In the genomic region with DNA sequence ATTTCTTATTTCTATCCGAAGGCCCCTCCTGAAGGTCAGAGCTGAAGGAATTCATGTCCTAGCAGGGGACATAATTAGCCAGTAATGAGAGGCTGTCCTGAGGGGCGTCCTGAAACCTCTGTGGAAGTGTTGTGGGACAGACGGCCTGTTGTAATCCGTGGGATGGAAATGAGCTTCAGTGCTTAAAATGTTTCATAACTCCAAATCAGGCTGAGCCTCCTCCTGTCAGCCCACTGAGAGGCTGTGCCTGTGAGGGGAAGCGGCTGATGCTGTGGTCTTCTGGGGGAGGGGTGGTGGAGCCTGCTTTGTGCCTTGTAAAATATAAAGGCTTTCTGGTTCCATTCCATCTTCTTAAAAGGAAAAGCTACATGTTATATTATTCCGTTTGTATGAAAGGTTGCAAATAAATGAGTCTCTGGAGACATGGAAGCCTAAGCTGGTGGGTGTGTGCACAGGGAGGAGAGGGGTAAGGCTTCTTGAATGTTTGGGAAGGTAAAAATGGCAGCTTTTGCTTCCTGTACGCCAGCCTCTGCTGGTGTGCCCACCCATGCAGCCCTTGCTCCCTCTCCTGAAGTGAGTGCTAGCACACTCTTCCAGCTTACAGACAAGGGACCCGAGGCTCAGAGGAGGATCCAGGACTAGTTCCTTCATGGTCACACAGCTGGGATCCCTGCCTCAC, we compare ENCODE assay signal across 13 mouse cellular contexts.
A peak's percentile ranks its signal among the peaks of the same experiment; 100 is the strongest.
DNase-seq lines count a peak whose midpoint lies in the region; ATAC-seq lines count a peak whose summit lies in the region.
"Had no signal": no experiment of that assay in that cellular context is flagged by ENCODE, and none has a peak within 500 bp of the region (broad histone marks: within the 10 kb centered on the region; RNA-seq: fewer than 3 reads in every experiment).

No protein-coding gene starts in this region.

- intact Hi-C loops in left cerebral cortex, postnatal 36 days (cut with DNase I), result no loop called here

- H3K9me3 ChIP-seq in heart, embryonic 13.5 days, result no peaks in the 10 kb centered on the region
- no peaks in the 10 kb centered on the region for H3K9me3 ChIP-seq in heart, embryonic 12.5 days (replicated peaks)
- H3K9me3 ChIP-seq in midbrain, embryonic 10.5 days (replicated peaks), result no peaks in the 10 kb centered on the region
- H3K9me3 ChIP-seq in midbrain, embryonic 14.5 days (ENCODE audit: control insufficient read depth, low read length), result no peaks in the 10 kb centered on the region
- no peaks in the 10 kb centered on the region for H3K9me3 ChIP-seq in stomach, embryonic 15.5 days
- no peaks in the 10 kb centered on the region for H3K9me3 ChIP-seq in hindbrain, embryonic 11.5 days (ENCODE audit: control insufficient read depth, low read length)
- H3K9me3 ChIP-seq: embryonic facial prominence, embryonic 15.5 days; limb, embryonic 12.5 days; neural tube, embryonic 12.5 days had no signal

- H3K36me3 ChIP-seq in heart, embryonic 13.5 days, result no peaks in the 10 kb centered on the region
- H3K36me3 ChIP-seq in heart, embryonic 12.5 days, result no peaks in the 10 kb centered on the region
- no peaks in the 10 kb centered on the region for H3K36me3 ChIP-seq in midbrain, embryonic 10.5 days
- H3K36me3 ChIP-seq in midbrain, embryonic 14.5 days (ENCODE audit: control insufficient read depth, insufficient read depth, low read length), result no peaks in the 10 kb centered on the region
- H3K36me3 ChIP-seq in stomach, embryonic 15.5 days, result no peaks in the 10 kb centered on the region
- no peaks in the 10 kb centered on the region for H3K36me3 ChIP-seq in hindbrain, embryonic 11.5 days (ENCODE audit: control insufficient read depth, insufficient read depth, low read length)
- H3K36me3 ChIP-seq: embryonic facial prominence, embryonic 15.5 days; limb, embryonic 12.5 days; neural tube, embryonic 12.5 days had no signal

- 0 out of 2 replicates have a peak overlapping the region, but pooled peaks have one; percentile 12 for H3K9ac ChIP-seq in heart, embryonic 13.5 days
- no peak overlapping the region for H3K9ac ChIP-seq in heart, embryonic 12.5 days
- H3K9ac ChIP-seq in midbrain, embryonic 14.5 days (replicated peaks; ENCODE audit: low read length), result no peak overlapping the region
- H3K9ac ChIP-seq in stomach, embryonic 15.5 days, result no peak overlapping the region
- no peak overlapping the region for H3K9ac ChIP-seq in hindbrain, embryonic 11.5 days (ENCODE audit: low read depth, low read length)
- H3K9ac ChIP-seq: embryonic facial prominence, embryonic 15.5 days; limb, embryonic 12.5 days; neural tube, embryonic 12.5 days had no signal

- DNase-seq in midbrain, embryonic 10.5 days (ENCODE audit: low spot score), result no peak
- DNase-seq in midbrain, embryonic 14.5 days, result no peak
- DNase-seq in left cerebral cortex, postnatal 36 days (ENCODE audit: low spot score in 2 of 2), result peak; percentile 52 to 66
- DNase-seq in gastrocnemius, adult 18-20 months (ENCODE audit: low spot score), result no peak
- DNase-seq in hindbrain, embryonic 11.5 days (ENCODE audit: low spot score), result no peak
- DNase-seq: heart, adult 2 months had no signal

- no peak overlapping the region for H3K4me2 ChIP-seq in heart, embryonic 13.5 days
- H3K4me2 ChIP-seq in heart, embryonic 12.5 days, result no peak overlapping the region
- H3K4me2 ChIP-seq in midbrain, embryonic 14.5 days (ENCODE audit: low read length), result no peak overlapping the region
- no peak overlapping the region for H3K4me2 ChIP-seq in stomach, embryonic 15.5 days
- H3K4me2 ChIP-seq in hindbrain, embryonic 11.5 days (replicated peaks; ENCODE audit: low read depth, low read length), result no peak overlapping the region
- H3K4me2 ChIP-seq: embryonic facial prominence, embryonic 15.5 days; limb, embryonic 12.5 days; neural tube, embryonic 12.5 days had no signal

- no peak for ATAC-seq in heart, embryonic 13.5 days (ENCODE audit: extremely low read depth, insufficient number of reproducible peaks, low FRiP score, low TSS enrichment)
- no peak for ATAC-seq in heart, embryonic 12.5 days (ENCODE audit: insufficient number of reproducible peaks, low FRiP score)
- no peak for ATAC-seq in midbrain, embryonic 14.5 days (ENCODE audit: low FRiP score, low TSS enrichment)
- ATAC-seq in stomach, embryonic 15.5 days (ENCODE audit: insufficient read depth, low FRiP score, low read depth), result 0 out of 2 replicates have a peak, but pooled peaks have one; percentile 11
- ATAC-seq in hindbrain, embryonic 11.5 days (ENCODE audit: low FRiP score), result no peak
- ATAC-seq: inflammation-experienced regulatory T-cells, adult 6 months had no signal

- H3K27ac ChIP-seq in heart, embryonic 13.5 days (replicated peaks), result no peak overlapping the region
- no peak overlapping the region for H3K27ac ChIP-seq in heart, embryonic 12.5 days (ENCODE audit: poor library complexity, severe bottlenecking)
- H3K27ac ChIP-seq in midbrain, embryonic 10.5 days (replicated peaks), result 0 out of 2 replicates have a peak overlapping the region, but pooled peaks have one; percentile 42
- no peak overlapping the region for H3K27ac ChIP-seq in midbrain, embryonic 14.5 days (replicated peaks; ENCODE audit: low read depth, low read length)
- 0 out of 2 replicates have a peak overlapping the region, but pooled peaks have one; percentile 11 for H3K27ac ChIP-seq in stomach, embryonic 15.5 days
- H3K27ac ChIP-seq in hindbrain, embryonic 11.5 days (ENCODE audit: low read depth, low read length), result no peak overlapping the region
- H3K27ac ChIP-seq: embryonic facial prominence, embryonic 15.5 days; heart, adult 2 months; limb, embryonic 12.5 days; neural tube, embryonic 12.5 days had no signal

- H3K27me3 ChIP-seq in heart, embryonic 13.5 days (replicated peaks), result no peaks in the 10 kb centered on the region
- H3K27me3 ChIP-seq in heart, embryonic 12.5 days (replicated peaks), result no peaks in the 10 kb centered on the region
- no peaks in the 10 kb centered on the region for H3K27me3 ChIP-seq in midbrain, embryonic 10.5 days (ENCODE audit: low read depth, poor library complexity, severe bottlenecking)
- no peaks in the 10 kb centered on the region for H3K27me3 ChIP-seq in midbrain, embryonic 14.5 days (ENCODE audit: control insufficient read depth, insufficient read depth, low read length)
- no peaks in the 10 kb centered on the region for H3K27me3 ChIP-seq in stomach, embryonic 15.5 days (replicated peaks)
- no peaks in the 10 kb centered on the region for H3K27me3 ChIP-seq in hindbrain, embryonic 11.5 days (ENCODE audit: control insufficient read depth, insufficient read depth, low read length)
- H3K27me3 ChIP-seq: embryonic facial prominence, embryonic 15.5 days; limb, embryonic 12.5 days; neural tube, embryonic 12.5 days had no signal

- peaks cover 36% of the 10 kb centered on the region for H3K4me1 ChIP-seq in heart, embryonic 13.5 days
- H3K4me1 ChIP-seq in heart, embryonic 12.5 days (replicated peaks), result peaks cover 23% of the 10 kb centered on the region
- peaks cover 10% of the 10 kb centered on the region; the same call in 1 of the 2 replicates for H3K4me1 ChIP-seq in midbrain, embryonic 10.5 days
- 0 out of 2 replicates have a peak, but pooled peaks cover 7% of the 10 kb centered on the region for H3K4me1 ChIP-seq in midbrain, embryonic 14.5 days (ENCODE audit: control insufficient read depth, insufficient read depth, low read length)
- peaks cover 5% of the 10 kb centered on the region; the same call in 1 of the 2 replicates for H3K4me1 ChIP-seq in stomach, embryonic 15.5 days
- H3K4me1 ChIP-seq in hindbrain, embryonic 11.5 days (replicated peaks; ENCODE audit: control insufficient read depth, insufficient read depth, low read length), result no peaks in the 10 kb centered on the region
- H3K4me1 ChIP-seq: neural tube, embryonic 12.5 days had no signal

- WGBS in heart, embryonic 13.5 days, result 47% methylated on average over 8 of the region's 8 CpGs
- 44% methylated on average over 8 of the region's 8 CpGs for WGBS in heart, embryonic 12.5 days
- WGBS in midbrain, embryonic 10.5 days, result 69% methylated on average over 8 of the region's 8 CpGs
- 45% methylated on average over 8 of the region's 8 CpGs for WGBS in midbrain, embryonic 14.5 days
- 32% methylated on average over 8 of the region's 8 CpGs for WGBS in stomach, embryonic 15.5 days
- 65% methylated on average over 8 of the region's 8 CpGs for WGBS in hindbrain, embryonic 11.5 days

- no peak overlapping the region for H3K4me3 ChIP-seq in heart, embryonic 13.5 days
- H3K4me3 ChIP-seq in heart, embryonic 12.5 days, result no peak overlapping the region
- H3K4me3 ChIP-seq in midbrain, embryonic 10.5 days, result no peak overlapping the region
- no peak overlapping the region for H3K4me3 ChIP-seq in midbrain, embryonic 14.5 days (replicated peaks; ENCODE audit: low read depth, low read length)
- H3K4me3 ChIP-seq in stomach, embryonic 15.5 days (replicated peaks), result no peak overlapping the region
- H3K4me3 ChIP-seq in hindbrain, embryonic 11.5 days (ENCODE audit: low read depth, low read length), result no peak overlapping the region
- H3K4me3 ChIP-seq: embryonic facial prominence, embryonic 15.5 days; heart, adult 2 months; limb, embryonic 12.5 days; neural tube, embryonic 12.5 days had no signal

Comparison
In these comparisons a context has a peak if more than half of its experiments do, and no peak if none do; other contexts are left out.
1. H3K27ac ChIP-seq: peak in midbrain, embryonic 10.5 days (single experiment) and stomach, embryonic 15.5 days (single experiment); none in heart, embryonic 13.5 days (single experiment), heart, embryonic 12.5 days (single experiment), midbrain, embryonic 14.5 days (single experiment) and hindbrain, embryonic 11.5 days (single experiment).
2. DNase-seq: peak in left cerebral cortex, postnatal 36 days (2 of 2); none in midbrain, embryonic 10.5 days (single experiment), midbrain, embryonic 14.5 days (single experiment), gastrocnemius, adult 18-20 months (single experiment) and hindbrain, embryonic 11.5 days (single experiment).